Comparison of ENCODE assay signal across 10 mouse cellular contexts in genomic region chr3:41422615-41423579, GRCm38 (mm10).
DNase-seq lines count a peak whose midpoint lies in the region; ATAC-seq and TF ChIP-seq lines count a peak whose summit lies in the region.
"Had no signal": no experiment of that assay in that cellular context is flagged by ENCODE, and none has a peak within 500 bp of the region (broad histone marks: within the 10 kb centered on the region; RNA-seq: fewer than 3 reads in every experiment).

No protein-coding gene starts in this region.

- no peaks in the 10 kb centered on the region for H3K9me3 ChIP-seq in kidney, embryonic 14.5 days (ENCODE audit: control insufficient read depth, low read length)
- no peaks in the 10 kb centered on the region for H3K9me3 ChIP-seq in limb, embryonic 11.5 days (ENCODE audit: control insufficient read depth, low read length)

- no peak overlapping the region for H3K27ac ChIP-seq in kidney, embryonic 14.5 days (ENCODE audit: low read depth, low read length)
- H3K27ac ChIP-seq in kidney, adult 2 months (ENCODE audit: insufficient read depth, low read depth, low read length), result no peak overlapping the region
- H3K27ac ChIP-seq in limb, embryonic 11.5 days (replicated peaks; ENCODE audit: low read depth, low read length), result no peak overlapping the region

- ATAC-seq in kidney, embryonic 14.5 days (ENCODE audit: low FRiP score, low TSS enrichment), result peak; percentile 30; the same call in 1 of the 2 replicates
- ATAC-seq in limb, embryonic 11.5 days (ENCODE audit: insufficient number of reproducible peaks, low FRiP score, low TSS enrichment, low read depth), result no peak
- ATAC-seq: lung, postnatal 0 days had no signal

- peaks cover 11% of the 10 kb centered on the region; the same call in 1 of the 2 replicates for H3K4me1 ChIP-seq in kidney, embryonic 14.5 days (ENCODE audit: control insufficient read depth, insufficient read depth, low read length)
- no peaks in the 10 kb centered on the region for H3K4me1 ChIP-seq in kidney, adult 2 months (ENCODE audit: control insufficient read depth, insufficient read depth, low read length)
- H3K4me1 ChIP-seq in limb, embryonic 11.5 days (ENCODE audit: control insufficient read depth, insufficient read depth, low read length), result peaks cover 6% of the 10 kb centered on the region; the same call in 1 of the 2 replicates

- H3K36me3 ChIP-seq in kidney, embryonic 14.5 days (ENCODE audit: control insufficient read depth, insufficient read depth, low read length), result no peaks in the 10 kb centered on the region
- no peaks in the 10 kb centered on the region for H3K36me3 ChIP-seq in kidney, adult 2 months (ENCODE audit: control insufficient read depth, insufficient read depth, low read length)
- no peaks in the 10 kb centered on the region for H3K36me3 ChIP-seq in limb, embryonic 11.5 days (ENCODE audit: control insufficient read depth, insufficient read depth, low read length)

- no peak for TF ChIP-seq CTCF in kidney, adult 2 months (conservative IDR thresholded peaks at IDR 0.05; ENCODE audit: insufficient read depth, insufficient read length, low read depth, low read length)

- H3K4me3 ChIP-seq in kidney, embryonic 14.5 days (ENCODE audit: low read length), result no peak overlapping the region
- H3K4me3 ChIP-seq in kidney, adult 2 months (ENCODE audit: insufficient read depth, low read depth, low read length), result no peak overlapping the region
- no peak overlapping the region for H3K4me3 ChIP-seq in limb, embryonic 11.5 days (ENCODE audit: low read depth, low read length)

- TF ChIP-seq POLR2A in kidney, adult 2 months (IDR thresholded peaks at IDR 0.05; ENCODE audit: low read depth, low read length), result no peak

- H3K4me2 ChIP-seq in kidney, embryonic 14.5 days (replicated peaks; ENCODE audit: low read depth, low read length), result no peak overlapping the region
- H3K4me2 ChIP-seq in limb, embryonic 11.5 days (ENCODE audit: low read depth, severe bottlenecking), result no peak overlapping the region

- no peak for DNase-seq in kidney, adult 2 months
- DNase-seq in ES-CJ7 (ENCODE audit: low read depth, low spot score), result peak; percentile 75
- peak; percentile 60 for DNase-seq in embryo, embryonic 10 days (ENCODE audit: low spot score)
- peak; percentile 44 for DNase-seq in limb, embryonic 11.5 days (ENCODE audit: low spot score)
- DNase-seq in left cerebral cortex, adult 8-10 months (ENCODE audit: low spot score in 2 of 2), result no peak
- DNase-seq in spleen, adult 18-20 months, result no peak
- DNase-seq in left cerebral cortex, postnatal 14 days (ENCODE audit: low spot score in 2 of 2), result no peak
- DNase-seq: thymus, adult 18-20 months had no signal

- 18% methylated on average over 14 of the region's 14 CpGs for WGBS in kidney, embryonic 14.5 days
- WGBS in kidney, adult 2 months, result 53% methylated on average over 14 of the region's 14 CpGs
- 13% methylated on average over 14 of the region's 14 CpGs for WGBS in limb, embryonic 11.5 days

- H3K27me3 ChIP-seq in kidney, embryonic 14.5 days (ENCODE audit: control insufficient read depth, insufficient read depth, low read length), result no peaks in the 10 kb centered on the region
- H3K27me3 ChIP-seq in kidney, adult 2 months (replicated peaks; ENCODE audit: control insufficient read depth, insufficient read depth, low read length), result no peaks in the 10 kb centered on the region
- no peaks in the 10 kb centered on the region for H3K27me3 ChIP-seq in limb, embryonic 11.5 days (ENCODE audit: control insufficient read depth, insufficient read depth, low read length)

- no peak overlapping the region for H3K9ac ChIP-seq in kidney, embryonic 14.5 days (ENCODE audit: low read depth, low read length)
- no peak overlapping the region for H3K9ac ChIP-seq in limb, embryonic 11.5 days (ENCODE audit: low read length)

- intact Hi-C loops in left cerebral cortex, postnatal 14 days (cut with DNase I), result no loop called here

Comparison
In these comparisons a context has a peak if more than half of its experiments do, and no peak if none do; other contexts are left out.
1. DNase-seq: peak in ES-CJ7 (single experiment), embryo, embryonic 10 days (single experiment) and limb, embryonic 11.5 days (single experiment); none in kidney, adult 2 months (single experiment), left cerebral cortex, adult 8-10 months (0 of 2), spleen, adult 18-20 months (0 of 2) and left cerebral cortex, postnatal 14 days (0 of 2).